Mouse (Mus musculus): ENCODE measurements around the gene Rnf41.

- TF ChIP-seq GATA1 (IDR thresholded peaks at IDR 0.05; ENCODE audit: borderline replicate concordance, low read length) (no peak), FLI1 (IDR thresholded peaks at IDR 0.05; ENCODE audit: low read length) (no peak)
Observed at GRCm38 (mm10) chr10:128460270-128460630, 48.8 kb downstream of the Rnf41 start.
